Mouse (Mus musculus): ENCODE data around the gene Mmaa.

Mmaa gene

GRCm38 (mm10) chr8:79294610-79295275 is at the start of gene Mmaa:
Mmaa (minus strand) TSS chr8:79294937.
- in situ Hi-C loops (cut with MseI, MboI) = no loop called here

GRCm38 (mm10) chr8:79341236-79341635 is 46.5 kb upstream of the Mmaa start:
- in situ Hi-C loops (cut with MseI, MboI) = no loop called here

- in situ Hi-C loops (cut with MseI, MboI) = no loop called here
These were observed 44.8 kb upstream of the Mmaa start for GRCm38 (mm10) chr8:79339555-79339954.

GRCm38 (mm10) chr8:79338619-79339018 is 43.9 kb upstream of the Mmaa start:
- in situ Hi-C loops (cut with MseI, MboI) = no loop called here

- in situ Hi-C loops (cut with MseI, MboI) = no loop called here
These were observed 37.6 kb upstream of the Mmaa start for GRCm38 (mm10) chr8:79332109-79332900.

- in situ Hi-C loops (cut with MseI, MboI) = no loop called here
These were observed 36.8 kb upstream of the Mmaa start for GRCm38 (mm10) chr8:79331571-79331970.

- in situ Hi-C loops (cut with MseI, MboI) = no loop called here
These were observed 36.3 kb upstream of the Mmaa start for GRCm38 (mm10) chr8:79331017-79331416.

GRCm38 (mm10) chr8:79329735-79330134 is 35.0 kb upstream of the Mmaa start:
- in situ Hi-C loops (cut with MseI, MboI) = no loop called here

GRCm38 (mm10) chr8:79329182-79329581 is 34.4 kb upstream of the Mmaa start:
- in situ Hi-C loops (cut with MseI, MboI) = no loop called here

GRCm38 (mm10) chr8:79325510-79325909 is 30.8 kb upstream of the Mmaa start:
- in situ Hi-C loops (cut with MseI, MboI) = no loop called here

GRCm38 (mm10) chr8:79324928-79325327 is 30.2 kb upstream of the Mmaa start:
- in situ Hi-C loops (cut with MseI, MboI) = no loop called here

GRCm38 (mm10) chr8:79324036-79324435 is 29.3 kb upstream of the Mmaa start:
- in situ Hi-C loops (cut with MseI, MboI) = no loop called here

GRCm38 (mm10) chr8:79323121-79323520 is 28.4 kb upstream of the Mmaa start:
- in situ Hi-C loops (cut with MseI, MboI) = no loop called here

- in situ Hi-C loops (cut with MseI, MboI) = no loop called here
These were observed 16.1 kb upstream of the Mmaa start for GRCm38 (mm10) chr8:79310801-79311200.

- in situ Hi-C loops (cut with MseI, MboI) = no loop called here
These were observed 11.2 kb upstream of the Mmaa start for GRCm38 (mm10) chr8:79305941-79306340.

- in situ Hi-C loops (cut with MseI, MboI) = no loop called here
These were observed 6.8 kb upstream of the Mmaa start for GRCm38 (mm10) chr8:79301548-79301947.

GRCm38 (mm10) chr8:79299704-79300103 is 5.0 kb upstream of the Mmaa start:
- in situ Hi-C loops (cut with MseI, MboI) = no loop called here

- in situ Hi-C loops (cut with MseI, MboI) = no loop called here
These were observed 3.0 kb upstream of the Mmaa start for GRCm38 (mm10) chr8:79297763-79298162.

GRCm38 (mm10) chr8:79295276-79296105 is 754 bp upstream of the Mmaa start:
- in situ Hi-C loops (cut with MseI, MboI) = no loop called here

GRCm38 (mm10) chr8:79293841-79294240 is 896 bp downstream of the Mmaa start:
- in situ Hi-C loops (cut with MseI, MboI) = no loop called here

GRCm38 (mm10) chr8:79292712-79293264 is 1.9 kb downstream of the Mmaa start:
- in situ Hi-C loops (cut with MseI, MboI) = no loop called here

- in situ Hi-C loops (cut with MseI, MboI) = no loop called here
These were observed 5.1 kb downstream of the Mmaa start for GRCm38 (mm10) chr8:79289592-79289991.

All from mouse trophoblast stem cell (cell line).